Mouse (Mus musculus): ENCODE data around the gene Nectin1. TPM values are rescaled to one million over a fixed set of nuclear protein-coding genes. Genes with fewer than 3 reads are reported as not detected.
A peak's percentile ranks its signal among the peaks of the same experiment; 100 is the strongest.

Gene Nectin1
- polyA plus RNA-seq, 1 experiment from 2014 or later: 10.9 TPM

GRCm38 (mm10) chr9:43796841-43797740, 53.3 kb downstream of the Nectin1 start:
- Histone ChIP-seq H3K4me3 (ENCODE audit: low read depth, low read length) (no peak overlapping the region), H3K4me2 (ENCODE audit: low read depth) (no peak overlapping the region), H3K36me3 (ENCODE audit: control insufficient read depth, insufficient read depth, low read length) (peaks cover 2% of the 10 kb centered on the region), H3K27ac (ENCODE audit: low read depth, low read length) (no peak overlapping the region), H3K9ac (ENCODE audit: low read length) (no peak overlapping the region; the same call in 1 of the 2 replicates), H3K4me1 (ENCODE audit: control insufficient read depth, insufficient read depth, low read length) (no peaks in the 10 kb centered on the region), H3K9me3 (ENCODE audit: control insufficient read depth, low read length) (no peaks in the 10 kb centered on the region), H3K27me3 (ENCODE audit: control insufficient read depth, insufficient read depth, low read length) (no peaks in the 10 kb centered on the region)
- DNase-seq (ENCODE audit: low spot score) (no peak), ATAC-seq (ENCODE audit: insufficient read depth, low FRiP score, low TSS enrichment) (no peak)
- WGBS: 76% methylated on average over 11 of the region's 11 CpGs

GRCm38 (mm10) chr9:43797746-43798145, 54.0 kb downstream of the Nectin1 start:
- WGBS: 65% methylated on average over 7 of the region's 7 CpGs
- Histone ChIP-seq H3K4me3 (ENCODE audit: low read depth, low read length) (no peak overlapping the region), H3K27ac (ENCODE audit: low read depth, low read length) (no peak overlapping the region), H3K9ac (ENCODE audit: low read length) (no peak overlapping the region; the same call in 1 of the 2 replicates), H3K9me3 (ENCODE audit: control insufficient read depth, low read length) (no peaks in the 10 kb centered on the region), H3K4me2 (ENCODE audit: low read depth) (no peak overlapping the region), H3K27me3 (ENCODE audit: control insufficient read depth, insufficient read depth, low read length) (no peaks in the 10 kb centered on the region), H3K4me1 (ENCODE audit: control insufficient read depth, insufficient read depth, low read length) (no peaks in the 10 kb centered on the region), H3K36me3 (ENCODE audit: control insufficient read depth, insufficient read depth, low read length) (peaks cover 2% of the 10 kb centered on the region)
- DNase-seq (ENCODE audit: low spot score) (no peak), ATAC-seq (ENCODE audit: insufficient read depth, low FRiP score, low TSS enrichment) (no peak)

- Histone ChIP-seq H3K9ac (ENCODE audit: low read length) (no peak overlapping the region), H3K4me3 (ENCODE audit: low read depth, low read length) (no peak overlapping the region), H3K4me2 (ENCODE audit: low read depth) (no peak overlapping the region), H3K9me3 (ENCODE audit: control insufficient read depth, low read length) (no peaks in the 10 kb centered on the region), H3K27me3 (ENCODE audit: control insufficient read depth, insufficient read depth, low read length) (no peaks in the 10 kb centered on the region), H3K36me3 (ENCODE audit: control insufficient read depth, insufficient read depth, low read length) (peaks cover 2% of the 10 kb centered on the region), H3K27ac (ENCODE audit: low read depth, low read length) (no peak overlapping the region), H3K4me1 (ENCODE audit: control insufficient read depth, insufficient read depth, low read length) (no peaks in the 10 kb centered on the region)
- ATAC-seq (ENCODE audit: insufficient read depth, low FRiP score, low TSS enrichment) (no peak), DNase-seq (ENCODE audit: low spot score) (no peak)
- WGBS: 76% methylated on average over 2 of the region's 2 CpGs
Observed at GRCm38 (mm10) chr9:43800525-43800924, 56.7 kb downstream of the Nectin1 start.

GRCm38 (mm10) chr9:43801911-43802310, 58.1 kb downstream of the Nectin1 start:
- H3K4me1 ChIP-seq (ENCODE audit: control insufficient read depth, insufficient read depth, low read length): no peaks in the 10 kb centered on the region
- H3K9ac ChIP-seq (ENCODE audit: low read length): no peak overlapping the region
- H3K9me3 ChIP-seq (ENCODE audit: control insufficient read depth, low read length): no peaks in the 10 kb centered on the region
- DNase-seq (ENCODE audit: low spot score): peak; percentile 72
- 37% methylated on average over 5 of the region's 5 CpGs for WGBS
- H3K27ac ChIP-seq (ENCODE audit: low read depth, low read length): no peak overlapping the region
- no peak overlapping the region for H3K4me2 ChIP-seq (ENCODE audit: low read depth)
- no peak for ATAC-seq (ENCODE audit: insufficient read depth, low FRiP score, low TSS enrichment)
- H3K36me3 ChIP-seq (ENCODE audit: control insufficient read depth, insufficient read depth, low read length): peaks cover 2% of the 10 kb centered on the region; the same call in 1 of the 2 replicates
- H3K27me3 ChIP-seq (ENCODE audit: control insufficient read depth, insufficient read depth, low read length): no peaks in the 10 kb centered on the region
- H3K4me3 ChIP-seq (ENCODE audit: low read depth, low read length): no peak overlapping the region

- Histone ChIP-seq H3K36me3 (ENCODE audit: control insufficient read depth, insufficient read depth, low read length) (no peaks in the 10 kb centered on the region), H3K4me2 (ENCODE audit: low read depth) (no peak overlapping the region), H3K9me3 (ENCODE audit: control insufficient read depth, low read length) (no peaks in the 10 kb centered on the region), H3K4me3 (ENCODE audit: low read depth, low read length) (no peak overlapping the region), H3K9ac (ENCODE audit: low read length) (no peak overlapping the region), H3K4me1 (ENCODE audit: control insufficient read depth, insufficient read depth, low read length) (peaks cover 7% of the 10 kb centered on the region), H3K27ac (ENCODE audit: low read depth, low read length) (no peak overlapping the region), H3K27me3 (ENCODE audit: control insufficient read depth, insufficient read depth, low read length) (no peaks in the 10 kb centered on the region)
- ATAC-seq (ENCODE audit: insufficient read depth, low FRiP score, low TSS enrichment) (no peak), DNase-seq (ENCODE audit: low spot score) (no peak)
- 16% methylated on average over 6 of the region's 6 CpGs for WGBS
Observed at GRCm38 (mm10) chr9:43807565-43807964, 63.8 kb downstream of the Nectin1 start.

GRCm38 (mm10) chr9:43808099-43808498, 64.3 kb downstream of the Nectin1 start:
- no peaks in the 10 kb centered on the region for H3K27me3 ChIP-seq (ENCODE audit: control insufficient read depth, insufficient read depth, low read length)
- peaks cover 7% of the 10 kb centered on the region for H3K4me1 ChIP-seq (ENCODE audit: control insufficient read depth, insufficient read depth, low read length)
- H3K4me2 ChIP-seq (ENCODE audit: low read depth): no peak overlapping the region
- no peak overlapping the region for H3K27ac ChIP-seq (ENCODE audit: low read depth, low read length)
- H3K9me3 ChIP-seq (ENCODE audit: control insufficient read depth, low read length): no peaks in the 10 kb centered on the region
- H3K36me3 ChIP-seq (ENCODE audit: control insufficient read depth, insufficient read depth, low read length): no peaks in the 10 kb centered on the region
- ATAC-seq (ENCODE audit: insufficient read depth, low FRiP score, low TSS enrichment) (no peak), DNase-seq (ENCODE audit: low spot score) (no peak)
- 10% methylated on average over 3 of the region's 4 CpGs for WGBS
- H3K9ac ChIP-seq (ENCODE audit: low read length): no peak overlapping the region
- no peak overlapping the region for H3K4me3 ChIP-seq (ENCODE audit: low read depth, low read length)

- no peaks in the 10 kb centered on the region for H3K36me3 ChIP-seq (ENCODE audit: control insufficient read depth, insufficient read depth, low read length)
- no peak for ATAC-seq (ENCODE audit: insufficient read depth, low FRiP score, low TSS enrichment)
Observed at GRCm38 (mm10) chr9:43808546-43808945, 64.8 kb downstream of the Nectin1 start.

GRCm38 (mm10) chr9:43813156-43813555, 69.4 kb downstream of the Nectin1 start:
- no peak overlapping the region for H3K27ac ChIP-seq (ENCODE audit: low read depth, low read length)
- no peak overlapping the region for H3K4me2 ChIP-seq (ENCODE audit: low read depth)
- ATAC-seq (ENCODE audit: insufficient read depth, low FRiP score, low TSS enrichment) (no peak), DNase-seq (ENCODE audit: low spot score) (no peak)
- peaks cover 1% of the 10 kb centered on the region; the same call in 1 of the 2 replicates for H3K4me1 ChIP-seq (ENCODE audit: control insufficient read depth, insufficient read depth, low read length)
- 82% methylated on average over 2 of the region's 2 CpGs for WGBS
- H3K27me3 ChIP-seq (ENCODE audit: control insufficient read depth, insufficient read depth, low read length): no peaks in the 10 kb centered on the region
- H3K4me3 ChIP-seq (ENCODE audit: low read depth, low read length): no peak overlapping the region
- no peaks in the 10 kb centered on the region for H3K9me3 ChIP-seq (ENCODE audit: control insufficient read depth, low read length)
- no peaks in the 10 kb centered on the region for H3K36me3 ChIP-seq (ENCODE audit: control insufficient read depth, insufficient read depth, low read length)
- no peak overlapping the region for H3K9ac ChIP-seq (ENCODE audit: low read length)

More at GRCm38 (mm10) chr9:43808546-43808945, 64.8 kb downstream of the Nectin1 start:
- Histone ChIP-seq H3K27ac (ENCODE audit: low read depth, low read length) (no peak overlapping the region), H3K9ac (ENCODE audit: low read length) (no peak overlapping the region), H3K4me1 (ENCODE audit: control insufficient read depth, insufficient read depth, low read length) (peaks cover 7% of the 10 kb centered on the region), H3K27me3 (ENCODE audit: control insufficient read depth, insufficient read depth, low read length) (no peaks in the 10 kb centered on the region), H3K4me2 (ENCODE audit: low read depth) (no peak overlapping the region), H3K9me3 (ENCODE audit: control insufficient read depth, low read length) (no peaks in the 10 kb centered on the region), H3K4me3 (ENCODE audit: low read depth, low read length) (no peak overlapping the region)
- no peak for DNase-seq (ENCODE audit: low spot score)
- WGBS: 9% methylated on average over 7 of the region's 7 CpGs

- no peak for ATAC-seq (ENCODE audit: insufficient read depth, low FRiP score, low TSS enrichment)
- no peak overlapping the region for H3K9ac ChIP-seq (ENCODE audit: low read length)
Observed at GRCm38 (mm10) chr9:43822206-43822605, 78.4 kb downstream of the Nectin1 start.

More at GRCm38 (mm10) chr9:43822206-43822605, 78.4 kb downstream of the Nectin1 start:
- no peak overlapping the region for H3K4me3 ChIP-seq (ENCODE audit: low read depth, low read length)
- H3K36me3 ChIP-seq (ENCODE audit: control insufficient read depth, insufficient read depth, low read length): no peaks in the 10 kb centered on the region
- H3K27me3 ChIP-seq (ENCODE audit: control insufficient read depth, insufficient read depth, low read length): no peaks in the 10 kb centered on the region
- no peaks in the 10 kb centered on the region for H3K9me3 ChIP-seq (ENCODE audit: control insufficient read depth, low read length)
- H3K27ac ChIP-seq (ENCODE audit: low read depth, low read length): no peak overlapping the region
- peaks cover 7% of the 10 kb centered on the region; the same call in 1 of the 2 replicates for H3K4me1 ChIP-seq (ENCODE audit: control insufficient read depth, insufficient read depth, low read length)
- H3K4me2 ChIP-seq (ENCODE audit: low read depth): no peak overlapping the region
- no peak for DNase-seq (ENCODE audit: low spot score)
- 89% methylated on average over 5 of the region's 5 CpGs for WGBS
